Mouse (Mus musculus) hindbrain, embryonic 12.5 days (tissue): Measurements from ENCODE around the gene Nkd1. TPM values are rescaled to one million over a fixed set of nuclear protein-coding genes. Genes with fewer than 3 reads are reported as not detected.
A peak's percentile ranks its signal among the peaks of the same experiment; 100 is the strongest.

Experiments
- ATAC-seq: fragments of 200-750 bp; cut with Nextera tagmentation; 2 replicates; pipeline ENCODE4 v1.8.0; 2017; ENCODE audit warnings: moderate TSS enrichment; ENCODE audit not compliant: low FRiP score
- H3K27ac ChIP-seq: fragments of 300-500 bp; sonication (generic); 2 replicates; pipeline ENCODE4 v1.5.1; 2016; ENCODE audit warnings: mild to moderate bottlenecking
- H3K27me3 ChIP-seq: fragments of 300-500 bp; sonication (generic); 2 replicates; pipeline ENCODE4 v1.6.1; 2016; ENCODE audit warnings: mild to moderate bottlenecking
- H3K36me3 ChIP-seq: fragments of 300-500 bp; sonication (generic); 2 replicates; pipeline ENCODE4 v1.6.1; 2016; ENCODE audit warnings: mild to moderate bottlenecking
- H3K4me1 ChIP-seq: fragments of 300-500 bp; sonication (generic); 2 replicates; pipeline ENCODE4 v1.6.1; 2016
- H3K4me2 ChIP-seq: fragments of 300-500 bp; sonication (generic); replicated peaks from 2 replicates; pipeline ENCODE4 v1.6.1; 2016; ENCODE audit warnings: mild to moderate bottlenecking
- H3K4me3 ChIP-seq: fragments of 300-500 bp; sonication (generic); 2 replicates; pipeline ENCODE4 v1.5.1; 2016; ENCODE audit warnings: mild to moderate bottlenecking
- H3K9ac ChIP-seq: fragments of 300-500 bp; sonication (generic); 2 replicates; pipeline ENCODE4 v1.6.1; 2016; ENCODE audit warnings: mild to moderate bottlenecking, moderate library complexity
- H3K9me3 ChIP-seq: fragments of 300-500 bp; sonication (generic); replicated peaks from 2 replicates; pipeline ENCODE4 v1.6.1; 2016; ENCODE audit warnings: mild to moderate bottlenecking
- WGBS: fragments of 180-500 bp; shearing (Covaris S2); methylation state at CpG from one replicate; pipeline ENCODE4 v1.1.7; 2016; 5-methylcytosine and 5-hydroxymethylcytosine counted together
- polyA plus RNA-seq: library from polyadenylated mRNA; unstranded; fragments of >200 nt; fragmentation: Nextera tagmentation; extraction: Ambion mirVana; gene quantifications from 2 replicates; pipeline ENCODE4 v1.2.1, GENCODE M21; 2016

The Nkd1 gene
- polyA plus RNA-seq, 1 experiment from 2014 or later, result 111 TPM

GRCm38 (mm10) chr8:88605361-88606040 is 84.3 kb downstream of the Nkd1 start:
- peaks cover 28% of the 10 kb centered on the region for H3K4me1 ChIP-seq

GRCm38 (mm10) chr8:88609036-88609435 is 87.9 kb downstream of the Nkd1 start:
- no peak for ATAC-seq
- 80% methylated on average over 8 of the region's 8 CpGs for WGBS
- H3K27ac ChIP-seq, result no peak overlapping the region
- no peaks in the 10 kb centered on the region for H3K27me3 ChIP-seq
- H3K4me1 ChIP-seq, result peaks cover 17% of the 10 kb centered on the region
- H3K36me3 ChIP-seq, result no peaks in the 10 kb centered on the region
- H3K4me3 ChIP-seq, result no peak overlapping the region
- no peak overlapping the region for H3K4me2 ChIP-seq
- no peaks in the 10 kb centered on the region for H3K9me3 ChIP-seq
- no peak overlapping the region for H3K9ac ChIP-seq

More at GRCm38 (mm10) chr8:88605361-88606040, 84.3 kb downstream of the Nkd1 start:
- Histone ChIP-seq H3K27ac (no peak overlapping the region), H3K9ac (no peak overlapping the region), H3K4me2 (no peak overlapping the region), H3K36me3 (no peaks in the 10 kb centered on the region), H3K4me3 (no peak overlapping the region), H3K27me3 (no peaks in the 10 kb centered on the region), H3K9me3 (0 out of 2 replicates have a peak, but pooled peaks cover 9% of the 10 kb centered on the region)
- 56% methylated on average over 13 of the region's 13 CpGs for WGBS
- no peak for ATAC-seq

DNA sequence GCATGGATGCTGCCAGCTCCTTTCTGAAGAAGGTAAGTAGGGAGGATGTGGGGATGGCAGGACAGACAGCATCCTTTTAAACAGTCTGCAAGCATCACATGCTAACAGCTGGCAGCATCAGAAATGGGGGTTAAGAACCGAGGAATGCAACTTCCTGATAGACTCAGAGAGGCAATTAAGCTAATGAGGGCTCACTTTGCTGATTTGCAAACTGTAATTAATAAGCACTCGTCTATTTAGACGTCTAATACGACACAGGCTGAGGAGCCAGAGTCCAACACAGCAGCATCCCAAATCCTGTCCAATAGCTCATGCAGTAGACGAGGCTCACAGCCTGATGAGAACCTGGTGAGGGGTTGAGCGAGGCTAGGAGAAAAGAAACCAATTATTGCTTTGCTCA is 89.1 kb downstream of the Nkd1 start:
- Histone ChIP-seq H3K27ac (no peak overlapping the region), H3K9ac (no peak overlapping the region), H3K27me3 (no peaks in the 10 kb centered on the region), H3K4me1 (peaks cover 6% of the 10 kb centered on the region), H3K4me3 (no peak overlapping the region), H3K9me3 (no peaks in the 10 kb centered on the region), H3K4me2 (no peak overlapping the region), H3K36me3 (no peaks in the 10 kb centered on the region)
- ATAC-seq, result no peak
- WGBS, result 67% methylated on average over 6 of the region's 6 CpGs

GRCm38 (mm10) chr8:88614981-88615380 is 93.8 kb downstream of the Nkd1 start:
- Histone ChIP-seq H3K27ac (no peak overlapping the region), H3K27me3 (no peaks in the 10 kb centered on the region), H3K4me2 (no peak overlapping the region), H3K4me1 (no peaks in the 10 kb centered on the region), H3K9ac (no peak overlapping the region), H3K4me3 (no peak overlapping the region), H3K36me3 (no peaks in the 10 kb centered on the region), H3K9me3 (no peaks in the 10 kb centered on the region)
- ATAC-seq, result no peak
- 74% methylated on average over 5 of the region's 5 CpGs for WGBS

GRCm38 (mm10) chr8:88618612-88619011 is 97.5 kb downstream of the Nkd1 start:
- no peak overlapping the region for H3K9ac ChIP-seq
- H3K4me2 ChIP-seq, result no peak overlapping the region
- H3K27ac ChIP-seq, result no peak overlapping the region
- no peaks in the 10 kb centered on the region for H3K36me3 ChIP-seq
- WGBS, result 84% methylated on average over 5 of the region's 5 CpGs
- H3K9me3 ChIP-seq, result no peaks in the 10 kb centered on the region
- H3K4me1 ChIP-seq, result no peaks in the 10 kb centered on the region
- peaks cover 8% of the 10 kb centered on the region; the same call in 1 of the 2 replicates for H3K27me3 ChIP-seq
- no peak overlapping the region for H3K4me3 ChIP-seq
- no peak for ATAC-seq

GRCm38 (mm10) chr8:88619513-88619912 is 98.4 kb downstream of the Nkd1 start:
- no peaks in the 10 kb centered on the region for H3K4me1 ChIP-seq
- 78% methylated on average over 3 of the region's 3 CpGs for WGBS
- H3K36me3 ChIP-seq, result no peaks in the 10 kb centered on the region
- ATAC-seq, result no peak
- H3K9ac ChIP-seq, result no peak overlapping the region
- no peak overlapping the region for H3K4me2 ChIP-seq
- H3K4me3 ChIP-seq, result no peak overlapping the region
- H3K27ac ChIP-seq, result no peak overlapping the region
- peaks cover 14% of the 10 kb centered on the region; the same call in 1 of the 2 replicates for H3K27me3 ChIP-seq
- H3K9me3 ChIP-seq, result no peaks in the 10 kb centered on the region

GRCm38 (mm10) chr8:88620931-88621330 is 99.8 kb downstream of the Nkd1 start:
- H3K4me3 ChIP-seq, result no peak overlapping the region
- 76% methylated on average over 5 of the region's 5 CpGs for WGBS
- no peaks in the 10 kb centered on the region for H3K4me1 ChIP-seq
- no peak for ATAC-seq
- H3K36me3 ChIP-seq, result no peaks in the 10 kb centered on the region
- H3K27ac ChIP-seq, result no peak overlapping the region
- no peaks in the 10 kb centered on the region for H3K9me3 ChIP-seq
- peaks cover 20% of the 10 kb centered on the region; the same call in 1 of the 2 replicates for H3K27me3 ChIP-seq
- no peak overlapping the region for H3K4me2 ChIP-seq
- H3K9ac ChIP-seq, result peak overlapping the region; percentile 19; the same call in 1 of the 2 replicates

DNA sequence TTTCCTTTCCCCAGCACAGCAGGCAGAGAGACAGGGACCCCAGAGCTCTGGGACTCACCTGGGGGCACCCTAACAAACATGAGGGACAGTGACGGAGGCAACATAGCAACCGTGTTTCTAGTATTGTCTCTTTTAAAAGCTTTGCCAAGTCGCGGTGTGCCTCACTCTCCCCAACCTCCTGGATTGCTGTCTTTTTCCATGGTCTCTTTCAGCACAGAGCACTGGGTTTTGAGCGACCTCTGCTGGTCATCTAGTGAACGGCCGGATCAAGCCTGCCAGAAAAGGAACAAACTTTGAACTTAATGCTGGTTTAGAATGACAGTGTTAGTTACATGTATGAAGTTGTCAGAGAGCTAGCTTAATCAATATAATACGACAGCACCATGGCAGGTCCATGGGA is 100.3 kb downstream of the Nkd1 start:
- Histone ChIP-seq H3K27me3 (peaks cover 25% of the 10 kb centered on the region), H3K9me3 (no peaks in the 10 kb centered on the region), H3K27ac (no peak overlapping the region), H3K4me2 (no peak overlapping the region), H3K4me3 (no peak overlapping the region), H3K4me1 (no peaks in the 10 kb centered on the region), H3K36me3 (no peaks in the 10 kb centered on the region), H3K9ac (peak overlapping the region; percentile 19; the same call in 1 of the 2 replicates)
- WGBS, result 2% methylated on average over 8 of the region's 8 CpGs
- ATAC-seq, result no peak

- Histone ChIP-seq H3K36me3 (no peaks in the 10 kb centered on the region), H3K4me2 (no peak overlapping the region), H3K9ac (no peak overlapping the region), H3K4me3 (no peak overlapping the region), H3K4me1 (peaks cover 9% of the 10 kb centered on the region; the same call in 1 of the 2 replicates), H3K9me3 (no peaks in the 10 kb centered on the region), H3K27me3 (peaks cover 36% of the 10 kb centered on the region), H3K27ac (no peak overlapping the region)
- no peak for ATAC-seq
- 70% methylated on average over 3 of the region's 3 CpGs for WGBS
These were observed 102.2 kb downstream of the Nkd1 start for GRCm38 (mm10) chr8:88623351-88623750.

DNA sequence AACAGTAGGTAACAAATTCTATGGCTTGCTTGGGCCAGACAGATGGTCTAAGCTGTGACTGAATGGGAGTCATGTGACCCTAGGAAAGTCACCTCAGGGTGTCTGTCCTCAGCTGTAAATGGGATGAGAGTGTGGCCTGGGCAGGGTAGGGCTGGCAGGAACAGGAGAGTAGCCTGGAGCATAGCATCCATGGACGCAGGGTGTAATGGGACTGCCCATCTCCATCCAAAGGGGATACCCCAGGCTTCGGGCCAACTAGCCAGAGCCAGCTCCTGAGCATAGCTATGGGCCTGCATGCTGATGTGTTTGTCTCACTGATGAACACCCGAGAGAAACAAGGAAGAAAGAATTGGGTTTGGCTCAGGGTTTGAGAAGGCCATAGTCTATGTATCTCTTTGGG is 103.1 kb downstream of the Nkd1 start:
- Histone ChIP-seq H3K4me3 (no peak overlapping the region), H3K36me3 (no peaks in the 10 kb centered on the region), H3K27ac (no peak overlapping the region), H3K9ac (no peak overlapping the region), H3K9me3 (no peaks in the 10 kb centered on the region), H3K27me3 (peaks cover 45% of the 10 kb centered on the region), H3K4me1 (peaks cover 10% of the 10 kb centered on the region; the same call in 1 of the 2 replicates), H3K4me2 (no peak overlapping the region)
- 87% methylated on average over 3 of the region's 3 CpGs for WGBS
- no peak for ATAC-seq

GRCm38 (mm10) chr8:88626433-88626832 is 105.3 kb downstream of the Nkd1 start:
- H3K27ac ChIP-seq, result no peak overlapping the region
- H3K36me3 ChIP-seq, result no peaks in the 10 kb centered on the region
- no peak for ATAC-seq
- peaks cover 10% of the 10 kb centered on the region; the same call in 1 of the 2 replicates for H3K4me1 ChIP-seq
- H3K9ac ChIP-seq, result no peak overlapping the region
- no peak overlapping the region for H3K4me3 ChIP-seq
- no peak overlapping the region for H3K4me2 ChIP-seq
- peaks cover 37% of the 10 kb centered on the region for H3K27me3 ChIP-seq
- H3K9me3 ChIP-seq, result no peaks in the 10 kb centered on the region
- WGBS, result 69% methylated on average over 3 of the region's 3 CpGs

GRCm38 (mm10) chr8:88626940-88627264 is 105.7 kb downstream of the Nkd1 start:
- no peaks in the 10 kb centered on the region for H3K36me3 ChIP-seq
- H3K9ac ChIP-seq, result peak overlapping the region; percentile 58
- 10% methylated on average over 19 of the region's 19 CpGs for WGBS
- peak overlapping the region; percentile 81 for H3K4me2 ChIP-seq
- no peaks in the 10 kb centered on the region for H3K9me3 ChIP-seq
- peaks cover 40% of the 10 kb centered on the region for H3K27me3 ChIP-seq
- ATAC-seq, result no peak; the same call in 1 of the 2 replicates
- peak overlapping the region; percentile 40; the same call in 1 of the 2 replicates for H3K27ac ChIP-seq
- H3K4me3 ChIP-seq, result peak overlapping the region; percentile 56
- peaks cover 10% of the 10 kb centered on the region; the same call in 1 of the 2 replicates for H3K4me1 ChIP-seq
